Mouse (Mus musculus): ENCODE measurements around the gene Armc9.

Armc9 gene

GRCm38 (mm10) chr1:86281781-86282536 lies 127.4 kb downstream of the Armc9 start:
- no peak for DNase-seq (ENCODE audit: low read depth, low spot score)

- DNase-seq (ENCODE audit: low read depth, low spot score): no peak
These were observed 129.5 kb downstream of the Armc9 start for GRCm38 (mm10) chr1:86284101-86284500.

- DNase-seq (ENCODE audit: low read depth, low spot score): no peak
These were observed 130.7 kb downstream of the Armc9 start for GRCm38 (mm10) chr1:86285295-86285694.

GRCm38 (mm10) chr1:86287473-86287872 lies 132.9 kb downstream of the Armc9 start:
- DNase-seq (ENCODE audit: low read depth, low spot score): no peak

- no peak for DNase-seq (ENCODE audit: low read depth, low spot score)
These were observed 135.9 kb downstream of the Armc9 start for GRCm38 (mm10) chr1:86290452-86290851.

- no peak for DNase-seq (ENCODE audit: low read depth, low spot score)
These were observed 138.5 kb downstream of the Armc9 start for GRCm38 (mm10) chr1:86293091-86293490.

- no peak for DNase-seq (ENCODE audit: low read depth, low spot score)
These were observed 139.3 kb downstream of the Armc9 start for GRCm38 (mm10) chr1:86293868-86294267.

GRCm38 (mm10) chr1:86294472-86294871 lies 139.9 kb downstream of the Armc9 start:
- DNase-seq (ENCODE audit: low read depth, low spot score): no peak

GRCm38 (mm10) chr1:86300093-86300492 lies 145.5 kb downstream of the Armc9 start:
- peak; percentile 77 for DNase-seq (ENCODE audit: low read depth, low spot score)

GRCm38 (mm10) chr1:86300731-86301130 lies 146.2 kb downstream of the Armc9 start:
- DNase-seq (ENCODE audit: low read depth, low spot score): no peak

- DNase-seq (ENCODE audit: low read depth, low spot score): no peak
These were observed 146.9 kb downstream of the Armc9 start for GRCm38 (mm10) chr1:86301221-86302091.

GRCm38 (mm10) chr1:86302532-86302931 lies 148.0 kb downstream of the Armc9 start, which contains the start of gene B3gnt7:
Gene B3gnt7, plus strand, starts transcription at chr1:86302832.
- DNase-seq (ENCODE audit: low read depth, low spot score): no peak

GRCm38 (mm10) chr1:86303063-86303872 lies 148.7 kb downstream of the Armc9 start:
- peak; percentile 61 for DNase-seq (ENCODE audit: low read depth, low spot score)

- DNase-seq (ENCODE audit: low read depth, low spot score): no peak
These were observed 149.3 kb downstream of the Armc9 start for GRCm38 (mm10) chr1:86303873-86304250.

GRCm38 (mm10) chr1:86306686-86307085 lies 152.1 kb downstream of the Armc9 start:
- DNase-seq (ENCODE audit: low read depth, low spot score): no peak

- DNase-seq (ENCODE audit: low read depth, low spot score): no peak
These were observed 152.7 kb downstream of the Armc9 start for GRCm38 (mm10) chr1:86307177-86307762.

- DNase-seq (ENCODE audit: low read depth, low spot score): no peak
These were observed 153.5 kb downstream of the Armc9 start for GRCm38 (mm10) chr1:86307871-86308641.

GRCm38 (mm10) chr1:86309270-86309833 lies 154.8 kb downstream of the Armc9 start:
- DNase-seq (ENCODE audit: low read depth, low spot score): no peak

- no peak for DNase-seq (ENCODE audit: low read depth, low spot score)
These were observed 156.1 kb downstream of the Armc9 start for GRCm38 (mm10) chr1:86310536-86311310.

Measured in forelimb bud, embryonic 11.5 days (tissue).